Mouse (Mus musculus) left cerebral cortex, adult 9 months (tissue): ENCODE results near the gene Erp44.

Experiments used
- DNase-seq, 2 experiments: peaks; one replicate each; pipeline ENCODE4 v3.0.0; 2022; ENCODE audit warnings: low spot score in 2 of 2

Erp44 gene

GRCm38 (mm10) chr4:48279498-48280134 lies at the start of gene Erp44, which contains the start of gene Invs:
TSS of gene Erp44 (minus strand) at chr4:48279558.
TSS of gene Invs (plus strand) at chr4:48279760.
- DNase-seq = peak; percentile 96 to 98

- no peak for DNase-seq
Measured at GRCm38 (mm10) chr4:48328042-48328441, 48.7 kb upstream of the Erp44 start.

- DNase-seq = no peak
Measured at GRCm38 (mm10) chr4:48327192-48327591, 47.8 kb upstream of the Erp44 start.

GRCm38 (mm10) chr4:48322095-48322494 lies 42.7 kb upstream of the Erp44 start:
- DNase-seq = no peak

- no peak for DNase-seq
Measured at GRCm38 (mm10) chr4:48321276-48321675, 41.9 kb upstream of the Erp44 start.

- DNase-seq = no peak
Measured at GRCm38 (mm10) chr4:48316036-48316435, 36.7 kb upstream of the Erp44 start.

GRCm38 (mm10) chr4:48314814-48315213 lies 35.5 kb upstream of the Erp44 start:
- no peak for DNase-seq

GRCm38 (mm10) chr4:48287086-48287757 lies 7.9 kb upstream of the Erp44 start:
- peak in 1 of 2 experiments; percentile 24 for DNase-seq

- DNase-seq = no peak
Measured at GRCm38 (mm10) chr4:48281121-48281520, 1.8 kb upstream of the Erp44 start.

GRCm38 (mm10) chr4:48278757-48279497 lies 431 bp downstream of the Erp44 start:
- DNase-seq = peak in 1 of 2 experiments; percentile 33

GRCm38 (mm10) chr4:48277011-48277410 lies 2.3 kb downstream of the Erp44 start:
- no peak for DNase-seq

GRCm38 (mm10) chr4:48275736-48276135 lies 3.6 kb downstream of the Erp44 start:
- DNase-seq = no peak

GRCm38 (mm10) chr4:48273119-48273829 lies 6.1 kb downstream of the Erp44 start:
- no peak for DNase-seq

- DNase-seq = no peak
Measured at GRCm38 (mm10) chr4:48271838-48272237, 7.5 kb downstream of the Erp44 start.

- DNase-seq = no peak
Measured at GRCm38 (mm10) chr4:48270532-48270931, 8.8 kb downstream of the Erp44 start.

GRCm38 (mm10) chr4:48268127-48268526 lies 11.2 kb downstream of the Erp44 start:
- DNase-seq = no peak

GRCm38 (mm10) chr4:48267683-48268082 lies 11.7 kb downstream of the Erp44 start:
- no peak for DNase-seq

GRCm38 (mm10) chr4:48258045-48258444 lies 21.3 kb downstream of the Erp44 start:
- DNase-seq = no peak

- DNase-seq = no peak
Measured at GRCm38 (mm10) chr4:48253266-48253665, 26.1 kb downstream of the Erp44 start.

- DNase-seq = no peak
Measured at GRCm38 (mm10) chr4:48244280-48244679, 35.1 kb downstream of the Erp44 start.

GRCm38 (mm10) chr4:48243737-48244136 lies 35.6 kb downstream of the Erp44 start:
- DNase-seq = no peak

GRCm38 (mm10) chr4:48242482-48242881 lies 36.9 kb downstream of the Erp44 start:
- no peak for DNase-seq
